ENCODE assay signal across 8 mouse cellular contexts in the genomic region with DNA sequence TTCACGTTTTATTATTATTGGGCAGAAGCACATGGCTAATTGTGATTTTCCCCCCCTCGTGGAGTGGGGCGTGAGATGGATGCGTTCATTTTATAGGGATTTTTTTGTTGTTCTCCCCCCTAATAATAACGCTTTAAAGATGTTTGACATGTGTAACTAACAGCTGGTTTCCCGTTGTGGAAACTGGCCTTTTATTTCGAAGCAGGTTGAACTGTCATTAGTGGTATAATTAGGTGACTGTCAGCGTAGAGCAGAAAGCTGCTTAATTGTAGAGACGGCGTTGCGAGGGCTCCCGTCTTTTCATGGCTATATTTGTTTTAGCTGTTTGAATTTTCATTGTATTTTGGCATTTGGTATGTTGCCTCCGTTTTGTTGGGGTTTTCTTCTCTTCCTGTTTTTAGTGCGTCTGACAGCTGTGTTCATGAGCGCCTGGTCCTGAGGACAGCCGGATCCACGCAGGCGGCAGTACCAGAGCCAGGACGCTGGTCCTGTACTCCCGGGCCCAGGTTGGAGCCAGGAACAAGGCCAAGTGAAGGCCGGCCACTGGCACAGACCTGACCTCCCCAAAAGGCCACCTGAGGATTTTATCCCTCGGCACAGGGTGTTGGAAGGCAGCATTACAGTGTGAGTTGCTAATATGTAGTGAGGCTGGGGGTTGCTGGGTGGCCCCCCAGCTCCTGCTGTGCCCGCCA.
A peak's percentile ranks its signal among the peaks of the same experiment; 100 is the strongest.
DNase-seq lines count a peak whose midpoint lies in the region; ATAC-seq lines count a peak whose summit lies in the region.

No protein-coding gene starts in this region.

- H3K4me1 ChIP-seq in kidney, embryonic 16.5 days (ENCODE audit: insufficient read depth, low read length), result peaks cover 74% of the 10 kb centered on the region
- H3K4me1 ChIP-seq in embryonic facial prominence, embryonic 12.5 days, result peaks cover 80% of the 10 kb centered on the region
- peaks cover 95% of the 10 kb centered on the region for H3K4me1 ChIP-seq in hindbrain, embryonic 12.5 days
- H3K4me1 ChIP-seq in midbrain, embryonic 14.5 days (ENCODE audit: control insufficient read depth, insufficient read depth, low read length), result peaks cover 88% of the 10 kb centered on the region

- no peak overlapping the region for H3K4me3 ChIP-seq in kidney, embryonic 16.5 days (ENCODE audit: low read length)
- no peak overlapping the region for H3K4me3 ChIP-seq in embryonic facial prominence, embryonic 12.5 days
- H3K4me3 ChIP-seq in hindbrain, embryonic 12.5 days, result peak overlapping the region; percentile 22; the same call in 1 of the 2 replicates
- H3K4me3 ChIP-seq in midbrain, embryonic 14.5 days (replicated peaks; ENCODE audit: low read depth, low read length), result peak overlapping the region; percentile 9

- no peaks in the 10 kb centered on the region for H3K9me3 ChIP-seq in kidney, embryonic 16.5 days (ENCODE audit: low read length)
- H3K9me3 ChIP-seq in embryonic facial prominence, embryonic 12.5 days, result no peaks in the 10 kb centered on the region
- H3K9me3 ChIP-seq in hindbrain, embryonic 12.5 days (replicated peaks), result no peaks in the 10 kb centered on the region
- no peaks in the 10 kb centered on the region for H3K9me3 ChIP-seq in midbrain, embryonic 14.5 days (ENCODE audit: control insufficient read depth, low read length)

- 0 out of 2 replicates have a peak overlapping the region, but pooled peaks have one; percentile 46 for H3K9ac ChIP-seq in kidney, embryonic 16.5 days (replicated peaks; ENCODE audit: low read length)
- 0 out of 2 replicates have a peak overlapping the region, but pooled peaks have one; percentile 5 for H3K9ac ChIP-seq in embryonic facial prominence, embryonic 12.5 days
- H3K9ac ChIP-seq in hindbrain, embryonic 12.5 days, result peak overlapping the region; percentile 58
- H3K9ac ChIP-seq in midbrain, embryonic 14.5 days (replicated peaks; ENCODE audit: low read length), result peak overlapping the region; percentile 4

- H3K27me3 ChIP-seq in kidney, embryonic 16.5 days (ENCODE audit: insufficient read depth, low read length), result no peaks in the 10 kb centered on the region
- no peaks in the 10 kb centered on the region for H3K27me3 ChIP-seq in embryonic facial prominence, embryonic 12.5 days
- peaks cover 6% of the 10 kb centered on the region; the same call in 1 of the 2 replicates for H3K27me3 ChIP-seq in hindbrain, embryonic 12.5 days
- no peaks in the 10 kb centered on the region for H3K27me3 ChIP-seq in midbrain, embryonic 14.5 days (ENCODE audit: control insufficient read depth, insufficient read depth, low read length)

- peak overlapping the region; percentile 40 for H3K4me2 ChIP-seq in kidney, embryonic 16.5 days (replicated peaks; ENCODE audit: low read depth, low read length)
- H3K4me2 ChIP-seq in embryonic facial prominence, embryonic 12.5 days (replicated peaks), result peak overlapping the region; percentile 42
- H3K4me2 ChIP-seq in hindbrain, embryonic 12.5 days (replicated peaks), result peak overlapping the region; percentile 57
- peak overlapping the region; percentile 57 for H3K4me2 ChIP-seq in midbrain, embryonic 14.5 days (ENCODE audit: low read length)

- no peak for DNase-seq in kidney, adult 11 months
- DNase-seq in midbrain, embryonic 14.5 days, result no peak
- DNase-seq in MN1 (ENCODE audit: low spot score), result no peak
- DNase-seq in B cell, adult 2 months, result no peak

- 31% methylated on average over 23 of the region's 23 CpGs for WGBS in kidney, embryonic 16.5 days
- WGBS in embryonic facial prominence, embryonic 12.5 days, result 19% methylated on average over 23 of the region's 23 CpGs
- WGBS in hindbrain, embryonic 12.5 days, result 14% methylated on average over 23 of the region's 23 CpGs
- 10% methylated on average over 23 of the region's 23 CpGs for WGBS in midbrain, embryonic 14.5 days

- peak overlapping the region; percentile 51; the same call in 1 of the 2 replicates for H3K27ac ChIP-seq in kidney, embryonic 16.5 days (ENCODE audit: low read length)
- no peak overlapping the region for H3K27ac ChIP-seq in embryonic facial prominence, embryonic 12.5 days
- H3K27ac ChIP-seq in hindbrain, embryonic 12.5 days, result peak overlapping the region; percentile 90
- H3K27ac ChIP-seq in midbrain, embryonic 14.5 days (replicated peaks; ENCODE audit: low read depth, low read length), result peak overlapping the region; percentile 90

- ATAC-seq in kidney, embryonic 16.5 days (ENCODE audit: low FRiP score, low TSS enrichment), result no peak
- ATAC-seq in embryonic facial prominence, embryonic 12.5 days (ENCODE audit: insufficient number of reproducible peaks, insufficient read depth, low FRiP score, low TSS enrichment), result no peak
- ATAC-seq in hindbrain, embryonic 12.5 days (ENCODE audit: low FRiP score), result no peak
- ATAC-seq in midbrain, embryonic 14.5 days (ENCODE audit: low FRiP score, low TSS enrichment), result no peak
- ATAC-seq in frontal cortex, adult (ENCODE audit: low TSS enrichment), result no peak

- no peaks in the 10 kb centered on the region for H3K36me3 ChIP-seq in kidney, embryonic 16.5 days (ENCODE audit: insufficient read depth, low read length)
- no peaks in the 10 kb centered on the region for H3K36me3 ChIP-seq in embryonic facial prominence, embryonic 12.5 days
- H3K36me3 ChIP-seq in hindbrain, embryonic 12.5 days, result no peaks in the 10 kb centered on the region
- no peaks in the 10 kb centered on the region for H3K36me3 ChIP-seq in midbrain, embryonic 14.5 days (ENCODE audit: control insufficient read depth, insufficient read depth, low read length)

Comparison
In these comparisons a context has a peak if more than half of its experiments do, and no peak if none do; other contexts are left out.
1. H3K4me3 ChIP-seq: peak in hindbrain, embryonic 12.5 days (single experiment) and midbrain, embryonic 14.5 days (single experiment); none in kidney, embryonic 16.5 days (single experiment) and embryonic facial prominence, embryonic 12.5 days (single experiment).
2. H3K9ac ChIP-seq: peak in every context shown above with its lines; median percentile 58 in hindbrain, embryonic 12.5 days; 46 in kidney, embryonic 16.5 days; 5 in embryonic facial prominence, embryonic 12.5 days; 4 in midbrain, embryonic 14.5 days.
3. Peak in every context shown above with its lines, with median percentiles within 50 percentile points of each other: H3K4me2 ChIP-seq.